Mouse (Mus musculus) liver, postnatal 0 days (tissue): ENCODE data around the gene Ace.

Experiments used
- CTCF ChIP-seq: sonication (generic); IDR thresholded peaks from 2 replicates; pipeline ENCODE4 v1.5.1; 2016; ENCODE audit warnings: antibody characterized with exemption, low read depth
- EP300 ChIP-seq: IDR thresholded peaks from 2 replicates; pipeline ENCODE4 v1.6.1; 2016; ENCODE audit warnings: antibody characterized with exemption, low read depth, mild to moderate bottlenecking

DNA sequence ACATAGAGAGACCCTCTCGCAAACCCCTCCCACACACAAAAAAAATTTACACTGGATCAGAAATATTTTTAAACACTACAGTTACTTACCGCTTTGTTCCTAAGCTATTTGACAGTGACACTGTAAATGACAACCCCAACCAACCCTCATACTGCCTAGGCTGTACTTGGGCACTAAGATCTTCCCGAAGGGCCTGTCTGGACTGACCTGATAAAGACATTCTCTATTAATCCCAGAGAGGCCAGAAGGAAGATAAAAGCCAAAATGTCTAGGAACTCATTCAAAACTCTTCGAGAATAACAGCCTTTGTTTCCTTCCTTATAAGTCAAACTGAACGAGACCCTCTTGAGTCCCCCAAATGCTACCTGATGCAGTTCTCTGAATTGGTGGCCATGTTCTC, 46.5 kb upstream of the Ace start:
- TF ChIP-seq CTCF: no peak
- TF ChIP-seq EP300: 0 out of 2 replicates have a peak, but pooled peaks have one; percentile 17
